Mouse (Mus musculus): ENCODE results near the gene Cyp4a12a. TPM values are rescaled to one million over a fixed set of nuclear protein-coding genes. Genes with fewer than 3 reads are reported as not detected.
"Not testable (repeated sequence)": the region's sequence is repeated elsewhere in the genome, so short reads cannot be mapped to it uniquely, and the experiment has no call there.

The Cyp4a12a gene
- total RNA-seq (2014; fragmentation: Nextera tagmentation) = not detected in 2 replicates
- not detected in 2 replicates for total RNA-seq (2017)

- ATAC-seq (replicated peaks; ENCODE audit: poor library complexity, severe bottlenecking) = not testable (repeated sequence)
Measured at GRCm38 (mm10) chr4:115298746-115299145, at the start of gene Cyp4a12a. Gene Cyp4a12a (plus strand): TSS chr4:115299046.

- not testable (repeated sequence) for ATAC-seq (replicated peaks; ENCODE audit: poor library complexity, severe bottlenecking)
Measured at GRCm38 (mm10) chr4:115264687-115265569, 33.9 kb upstream of the Cyp4a12a start.

- not testable (repeated sequence) for ATAC-seq (replicated peaks; ENCODE audit: poor library complexity, severe bottlenecking)
Measured at GRCm38 (mm10) chr4:115278215-115278982, 20.4 kb upstream of the Cyp4a12a start.

GRCm38 (mm10) chr4:115280342-115280741 lies 18.5 kb upstream of the Cyp4a12a start:
- ATAC-seq (replicated peaks; ENCODE audit: poor library complexity, severe bottlenecking) = peak; percentile 98

DNA sequence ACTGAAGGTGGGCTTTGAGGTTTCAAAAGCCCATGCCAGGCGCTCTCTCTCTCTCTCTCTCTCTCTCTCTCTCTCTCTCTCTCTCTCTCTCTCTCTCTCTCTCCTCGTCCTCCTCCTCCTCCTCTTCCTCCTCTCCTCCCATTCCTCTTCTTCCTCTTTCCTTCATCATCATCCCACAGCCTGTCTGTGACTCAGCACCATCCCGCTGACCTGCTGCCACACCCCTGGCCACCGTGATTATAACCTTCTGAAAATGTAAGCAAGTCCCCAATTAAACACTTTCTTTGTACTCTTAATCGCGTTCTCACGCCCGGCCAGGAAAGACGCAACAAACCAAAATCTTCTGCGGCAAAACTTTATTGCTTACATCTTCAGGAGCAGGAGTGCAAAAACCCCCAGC lies 18.1 kb upstream of the Cyp4a12a start:
- ATAC-seq (replicated peaks; ENCODE audit: poor library complexity, severe bottlenecking) = peak; percentile 50; the same call in 1 of the 2 replicates

GRCm38 (mm10) chr4:115281231-115281767 lies 17.5 kb upstream of the Cyp4a12a start:
- ATAC-seq (replicated peaks; ENCODE audit: poor library complexity, severe bottlenecking) = not testable (repeated sequence)

GRCm38 (mm10) chr4:115325722-115326121 lies 26.9 kb downstream of the Cyp4a12a start:
- peak; percentile 66 for ATAC-seq (replicated peaks; ENCODE audit: poor library complexity, severe bottlenecking)

DNA sequence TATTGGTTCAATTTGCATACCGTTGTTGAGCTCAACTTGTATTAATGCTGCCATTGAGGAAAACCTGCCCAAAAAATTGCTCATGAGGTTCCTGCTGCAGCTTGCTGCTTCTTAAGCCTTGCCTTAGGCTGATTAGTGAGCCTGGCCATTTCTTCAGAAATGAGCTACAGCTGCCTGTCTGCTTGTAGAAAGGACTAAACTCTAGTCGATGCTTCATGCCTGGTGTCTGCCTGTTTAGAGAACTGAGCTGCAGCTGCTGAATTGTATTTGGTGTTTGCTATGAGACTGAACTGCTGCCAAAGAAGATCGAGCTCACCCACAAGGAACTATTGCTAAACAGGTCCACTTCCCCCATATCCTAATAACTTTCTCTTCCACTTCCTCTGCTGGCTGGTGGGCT lies 66.8 kb downstream of the Cyp4a12a start:
- peak; percentile 73 for ATAC-seq (replicated peaks; ENCODE audit: poor library complexity, severe bottlenecking)

- peak; percentile 84 for ATAC-seq (replicated peaks; ENCODE audit: poor library complexity, severe bottlenecking)
Measured at GRCm38 (mm10) chr4:115368067-115368466, 69.2 kb downstream of the Cyp4a12a start.

Other genes starting within 250 kb of the Cyp4a12a start
- 12.1 and 14.4 TPM in 2 replicates for gene Tal1, start 242.6 kb upstream of the Cyp4a12a start, total RNA-seq (2014; fragmentation: Nextera tagmentation)
- 5.8 and 9.5 TPM in 2 replicates for gene Tal1, start 242.6 kb upstream of the Cyp4a12a start, total RNA-seq (2017)
- 0.92 TPM in 1 of 2 replicates, not detected in the other for gene Pdzk1ip1, start 210.3 kb upstream of the Cyp4a12a start, total RNA-seq (2014; fragmentation: Nextera tagmentation)
- gene Pdzk1ip1, start 210.3 kb upstream of the Cyp4a12a start, total RNA-seq (2017) = 3.8 TPM in 1 of 2 replicates, not detected in the other
- gene Cyp4x1, start 164.8 kb upstream of the Cyp4a12a start, total RNA-seq (2014; fragmentation: Nextera tagmentation) = not detected in 2 replicates
- not detected in 2 replicates for gene Cyp4x1, start 164.8 kb upstream of the Cyp4a12a start, total RNA-seq (2017)
- not detected in 2 replicates for gene Cyp4a29, start 57.0 kb upstream of the Cyp4a12a start, total RNA-seq (2014; fragmentation: Nextera tagmentation)
- gene Cyp4a29, start 57.0 kb upstream of the Cyp4a12a start, total RNA-seq (2017) = not detected in 2 replicates
- not detected in 2 replicates for gene Cyp4a12b, start 112.6 kb downstream of the Cyp4a12a start, total RNA-seq (2014; fragmentation: Nextera tagmentation)
- not detected in 2 replicates for gene Cyp4a12b, start 112.6 kb downstream of the Cyp4a12a start, total RNA-seq (2017)
- not detected in 2 replicates for gene Cyp4a30b, start 153.6 kb downstream of the Cyp4a12a start, total RNA-seq (2014; fragmentation: Nextera tagmentation)
- not detected in 2 replicates for gene Cyp4a30b, start 153.6 kb downstream of the Cyp4a12a start, total RNA-seq (2017)
- gene Cyp4a14, start 197.1 kb downstream of the Cyp4a12a start, total RNA-seq (2014; fragmentation: Nextera tagmentation) = not detected in 2 replicates
- gene Cyp4a14, start 197.1 kb downstream of the Cyp4a12a start, total RNA-seq (2017) = not detected in 2 replicates
- gene Cyp4a10, start 219.2 kb downstream of the Cyp4a12a start, total RNA-seq (2014; fragmentation: Nextera tagmentation) = not detected in 2 replicates
- not detected in 2 replicates for gene Cyp4a10, start 219.2 kb downstream of the Cyp4a12a start, total RNA-seq (2017)